Mouse (Mus musculus) olfactory bulb, adult 2 months (tissue): Measurements from ENCODE around the gene Spaca5.

Experiments
- CTCF ChIP-seq: fragments of 200-500 bp; IDR thresholded peaks from 2 replicates; pipeline ENCODE4 v1.5.1; 2012; ENCODE audit warnings: low read depth, mild to moderate bottlenecking, low read length, moderate library complexity; ENCODE audit not compliant: insufficient read depth
- POLR2A ChIP-seq: fragments of 200-500 bp; IDR thresholded peaks from 2 replicates; pipeline ENCODE4 v1.6.1; 2012; ENCODE audit warnings: mild to moderate bottlenecking, low read depth, low read length, moderate library complexity; ENCODE audit not compliant: insufficient read depth

DNA sequence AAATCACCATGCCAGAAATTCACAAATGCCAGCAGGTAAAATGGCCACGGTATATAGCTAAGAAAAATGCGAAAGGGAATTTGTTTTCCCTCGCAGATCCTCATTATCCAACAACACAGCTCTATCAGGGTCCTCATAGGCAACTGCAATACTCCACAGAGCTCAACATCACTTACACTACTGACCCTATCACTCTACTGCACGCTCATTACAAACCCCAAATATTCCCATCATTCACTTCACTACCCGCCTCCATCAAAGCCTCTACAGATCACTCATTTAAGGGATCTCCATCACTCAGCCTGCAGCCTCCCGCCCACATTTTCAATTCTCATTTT is 20.4 kb downstream of the Spaca5 start:
- TF ChIP-seq POLR2A (no peak), CTCF (no peak)
